Mouse (Mus musculus): ENCODE measurements around the gene Gm49601.

Gm49601 gene

DNA sequence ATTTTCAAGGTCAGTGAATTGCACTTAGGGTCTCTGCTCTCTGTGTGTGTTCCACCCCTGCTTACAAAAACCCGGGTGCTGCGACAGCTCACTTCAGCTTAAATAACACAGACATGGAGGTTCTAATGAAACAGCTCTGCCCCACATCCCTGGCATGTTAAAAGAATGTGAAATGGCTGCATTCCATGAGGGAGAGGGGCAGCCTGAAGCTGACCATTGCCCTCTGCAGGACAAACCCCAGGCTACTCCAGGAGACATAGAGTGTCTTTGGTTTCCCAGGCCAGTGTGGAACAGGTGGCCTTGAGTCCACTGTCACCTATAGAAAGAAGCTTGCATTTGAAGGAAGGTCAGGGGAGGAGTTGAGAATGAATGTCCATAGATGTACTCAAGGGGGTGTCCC lies 45.8 kb downstream of the Gm49601 start:
- no peak for DNase-seq

DNA sequence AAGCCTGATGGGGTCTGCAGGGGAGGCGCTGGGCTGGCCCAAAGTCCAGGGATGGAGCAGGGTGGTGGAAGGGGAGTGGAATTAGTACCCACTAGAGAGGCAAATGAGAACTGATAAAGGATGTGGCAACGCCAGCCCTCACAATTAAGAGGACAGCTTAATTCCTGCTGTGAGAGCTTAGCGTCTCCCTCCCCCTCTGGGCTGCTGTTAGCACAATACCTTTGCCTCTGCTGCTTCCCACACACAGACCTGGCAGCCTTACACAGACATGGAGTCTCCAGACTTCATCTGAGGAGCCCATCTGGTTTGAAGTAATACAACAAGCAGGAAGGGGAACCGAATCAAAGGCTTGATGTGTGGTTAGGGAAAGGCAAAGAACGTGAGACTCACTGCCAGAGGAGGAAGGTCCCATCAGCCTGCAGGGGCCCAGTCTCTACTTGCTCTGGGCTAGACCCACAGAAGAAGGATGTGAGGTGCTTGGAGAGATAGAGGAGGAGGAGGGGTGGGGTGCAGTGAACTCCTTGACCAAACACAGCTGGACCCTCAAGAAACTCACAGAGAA lies 48.5 kb downstream of the Gm49601 start:
- peak; percentile 37 for DNase-seq

DNA sequence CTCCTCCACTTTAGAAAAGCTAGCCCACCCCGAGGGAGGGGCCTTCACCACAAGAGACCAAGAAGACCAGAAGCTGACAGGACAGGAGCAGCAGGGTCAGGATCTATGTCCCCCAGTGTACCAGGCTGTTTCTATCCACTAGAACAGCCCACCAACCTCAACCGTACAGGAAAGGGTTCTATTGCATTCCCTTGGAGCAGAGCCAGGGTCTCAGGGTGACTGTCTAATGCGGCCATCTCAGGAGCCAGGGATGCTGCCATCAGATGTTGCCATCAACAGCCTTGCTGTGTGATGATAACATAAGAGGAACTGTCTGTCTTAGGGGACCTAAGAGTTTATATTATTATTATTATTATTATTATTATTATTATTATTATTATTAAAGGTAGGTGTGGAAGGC lies 49.2 kb downstream of the Gm49601 start:
- DNase-seq = no peak

- no peak for DNase-seq
These were observed 52.0 kb downstream of the Gm49601 start for GRCm38 (mm10) chr16:18574196-18574595.
